Mouse (Mus musculus): ENCODE results near the gene Gm6899.

The Gm6899 gene

DNA sequence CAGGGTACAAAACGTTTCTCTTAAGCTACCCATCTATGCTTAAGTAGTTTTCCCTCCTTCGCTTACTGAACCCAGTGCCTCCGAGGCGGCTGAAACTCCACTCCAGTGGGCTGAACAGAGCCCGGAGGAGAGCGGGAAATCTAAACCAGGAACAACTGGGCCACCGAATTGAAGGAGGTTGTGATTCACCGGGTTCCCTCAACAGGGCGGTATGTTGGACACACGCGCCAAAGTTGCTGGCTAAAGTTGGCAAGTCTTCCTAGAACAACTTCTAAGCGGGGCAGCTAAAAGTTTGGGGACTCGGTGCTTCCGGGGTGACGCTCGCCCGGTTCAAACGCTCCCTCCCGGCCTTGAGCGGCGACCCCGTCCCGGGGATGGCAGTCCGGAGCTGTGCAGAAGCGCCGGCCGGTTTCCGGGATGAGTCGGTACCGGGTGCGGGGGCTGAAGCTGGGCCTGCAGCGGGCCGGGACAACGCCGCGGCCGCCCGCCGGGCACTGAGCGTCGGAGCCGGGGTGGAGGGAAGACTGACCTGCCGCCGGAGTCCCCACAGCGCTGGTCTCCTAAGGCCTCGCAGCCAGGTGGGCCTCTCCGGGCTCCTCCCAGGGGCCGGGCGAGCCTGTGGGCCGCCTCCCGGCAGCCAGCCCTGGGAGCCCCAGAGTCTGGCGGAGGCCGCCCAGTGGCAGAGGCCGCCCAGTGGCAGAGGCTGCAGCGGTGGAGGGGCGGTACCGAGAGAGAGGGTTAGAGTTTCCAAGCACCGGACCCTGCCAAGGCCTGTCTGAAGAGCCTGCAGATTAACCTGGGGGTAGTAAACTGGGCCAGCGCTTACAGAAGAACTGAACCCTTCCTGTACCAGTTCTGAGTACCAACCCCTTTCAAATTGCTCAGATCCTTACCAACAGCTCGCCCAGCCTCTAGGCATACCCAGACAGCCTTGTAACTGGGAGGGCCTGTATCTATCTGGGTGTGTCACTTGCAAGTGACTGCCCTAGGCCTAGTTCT lies at the start of gene Gm6899, which contains the start of gene Vrk2:
Gm6899 (plus strand) TSS at position 181 of the 999 bp plus-strand sequence.
Vrk2 (minus strand) TSS at position 939 of the 999 bp plus-strand sequence.
- peak; percentile 83 for DNase-seq (ENCODE audit: low spot score)

DNA sequence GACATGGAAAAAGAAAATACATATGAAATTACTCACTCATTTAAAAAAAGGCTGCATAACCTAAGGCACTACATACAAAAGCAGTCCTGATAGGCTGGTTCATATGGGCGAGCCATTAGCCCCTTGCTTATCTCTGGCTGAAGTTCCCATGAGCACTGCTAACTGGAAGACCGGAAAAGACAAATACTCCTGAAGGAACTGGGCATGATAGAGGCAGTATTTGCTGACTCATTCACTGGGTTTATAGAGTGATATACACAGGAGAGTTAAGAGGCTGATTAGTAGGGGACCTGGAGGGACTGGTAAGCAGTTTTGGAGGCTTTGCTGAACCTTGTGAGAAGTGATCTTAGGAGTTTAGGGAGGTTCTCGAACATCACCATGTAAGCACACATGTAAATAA lies 41.5 kb upstream of the Gm6899 start:
- no peak for DNase-seq (ENCODE audit: low spot score)

DNA sequence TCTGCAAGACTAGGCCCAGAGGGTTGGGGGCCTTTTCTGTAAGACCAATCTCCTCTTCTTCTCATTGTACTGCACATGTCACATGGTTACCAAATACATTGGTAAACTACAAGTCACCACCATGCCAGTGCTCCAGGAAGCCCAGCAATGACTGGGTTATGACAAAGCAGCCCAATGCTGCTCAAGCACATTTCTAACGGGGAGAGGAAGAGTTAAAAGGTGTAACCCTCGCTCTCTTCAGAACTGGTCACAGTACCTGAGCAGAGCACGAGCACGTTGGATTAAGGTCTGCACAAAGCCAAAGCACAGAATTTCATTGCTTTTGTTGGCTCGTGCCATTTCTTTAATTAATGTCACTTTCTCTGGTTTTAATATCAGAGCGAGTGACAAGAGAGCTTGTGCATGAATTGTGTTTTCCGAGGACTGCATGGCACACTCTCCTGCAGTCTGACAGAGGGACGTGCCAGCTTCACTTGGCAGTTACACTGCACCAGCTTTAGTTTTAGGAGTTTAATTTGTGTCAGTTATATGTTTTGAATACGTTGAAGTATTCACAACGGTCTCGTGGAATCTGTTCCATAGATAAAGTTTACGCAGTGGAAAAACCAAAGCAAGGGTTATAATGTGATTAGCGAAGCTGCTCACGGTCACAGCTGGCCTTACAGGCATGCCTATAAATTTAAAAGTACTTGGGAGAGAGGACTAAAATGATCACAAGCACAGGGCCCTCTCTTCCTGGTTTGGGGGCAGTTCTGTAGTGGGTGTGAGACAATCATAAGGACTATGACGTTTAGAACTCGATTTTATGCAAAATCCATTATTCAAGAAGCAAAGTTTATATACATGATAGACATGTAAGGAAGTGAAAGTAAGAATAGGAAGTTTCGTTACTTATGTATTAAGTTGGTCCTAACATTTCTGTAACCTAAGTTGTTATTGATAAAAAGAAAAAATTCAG lies 7.4 kb upstream of the Gm6899 start:
- no peak for DNase-seq (ENCODE audit: low spot score)

DNA sequence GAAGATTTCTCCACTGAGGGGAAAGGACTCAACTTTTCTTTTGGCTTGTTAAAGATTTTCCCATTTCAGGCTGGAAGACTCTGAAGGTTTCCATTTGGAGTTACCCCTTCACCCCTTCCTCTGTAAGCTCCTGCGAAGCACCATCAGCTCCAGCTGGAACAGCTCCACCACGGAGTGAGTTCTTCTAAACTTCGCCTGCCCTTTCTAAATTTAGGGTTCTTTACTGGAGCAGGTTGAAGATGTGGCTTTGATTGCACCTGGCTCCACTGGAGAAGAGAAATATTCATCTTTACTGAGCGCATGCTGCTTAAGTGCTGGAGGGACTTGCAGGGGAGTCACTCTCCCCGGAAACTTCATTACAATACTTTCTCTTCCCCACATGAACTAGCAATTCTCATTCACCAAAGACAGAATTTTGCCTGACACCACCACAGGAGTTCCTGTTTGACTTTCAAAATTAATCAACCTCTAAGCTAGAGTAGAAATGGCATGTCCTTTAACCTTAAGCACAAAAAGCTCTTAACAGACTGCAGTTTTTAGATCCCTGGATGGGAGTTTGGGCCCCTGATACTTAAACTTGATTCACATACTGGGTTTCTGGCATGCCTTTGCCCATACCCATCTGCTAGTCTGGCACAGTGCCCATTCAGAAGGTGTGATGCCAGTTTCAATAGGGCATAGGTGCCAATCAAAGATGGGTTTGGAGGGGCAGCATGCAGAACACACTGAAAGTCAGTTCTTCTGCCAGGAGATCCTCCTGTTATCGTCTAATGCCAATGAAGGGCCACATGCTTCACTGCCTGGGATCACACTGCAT lies 6.5 kb upstream of the Gm6899 start:
- no peak for DNase-seq (ENCODE audit: low spot score)

DNA sequence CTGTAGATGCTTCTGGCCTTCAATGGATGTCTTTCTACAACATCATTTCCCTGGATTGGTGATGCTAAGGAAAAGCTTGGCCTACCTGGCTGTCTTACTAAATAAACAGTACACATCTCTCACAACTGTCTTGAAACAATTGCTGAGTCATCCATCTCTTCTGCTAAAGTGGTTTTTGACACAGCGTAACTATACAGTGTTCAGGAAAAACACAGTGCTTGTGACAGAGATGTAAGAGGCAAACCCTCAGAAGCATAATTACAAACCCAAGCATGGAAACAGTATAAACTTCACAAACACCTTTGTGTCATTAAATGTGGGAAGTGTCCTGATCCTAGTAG lies 5.9 kb upstream of the Gm6899 start:
- DNase-seq (ENCODE audit: low spot score), result no peak

DNA sequence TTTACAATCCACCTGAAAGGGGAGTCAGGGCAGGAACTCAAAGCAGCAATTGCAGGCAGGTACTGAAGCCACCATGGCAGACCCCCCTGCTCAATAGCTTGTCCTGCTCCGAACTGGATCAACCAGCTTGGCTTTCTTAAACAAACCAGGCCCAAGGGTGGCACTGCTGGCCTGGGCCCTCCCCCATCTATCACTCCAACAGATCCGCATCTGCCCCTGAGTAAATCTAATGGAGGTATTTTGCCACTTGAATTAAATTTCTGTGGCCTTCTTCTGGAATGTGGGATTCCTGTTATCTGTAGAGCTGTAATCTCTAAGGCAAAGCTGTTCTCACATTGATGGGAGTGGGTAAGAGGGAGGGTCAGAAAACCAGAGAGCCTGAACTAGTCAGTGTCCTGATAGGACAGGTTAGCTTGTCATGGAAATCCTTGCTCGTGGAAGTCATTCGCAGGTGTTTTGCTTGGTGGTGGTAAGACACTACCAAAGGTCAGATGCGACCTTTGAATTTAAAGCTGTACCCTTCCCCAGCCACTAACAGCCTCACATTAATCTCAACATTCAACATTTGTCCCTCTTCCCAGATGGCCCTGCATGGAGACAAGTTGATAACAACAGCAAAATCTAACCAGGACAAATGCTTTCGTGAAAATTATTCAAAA lies 517 bp upstream of the Gm6899 start:
- no peak for DNase-seq (ENCODE audit: low spot score)

DNA sequence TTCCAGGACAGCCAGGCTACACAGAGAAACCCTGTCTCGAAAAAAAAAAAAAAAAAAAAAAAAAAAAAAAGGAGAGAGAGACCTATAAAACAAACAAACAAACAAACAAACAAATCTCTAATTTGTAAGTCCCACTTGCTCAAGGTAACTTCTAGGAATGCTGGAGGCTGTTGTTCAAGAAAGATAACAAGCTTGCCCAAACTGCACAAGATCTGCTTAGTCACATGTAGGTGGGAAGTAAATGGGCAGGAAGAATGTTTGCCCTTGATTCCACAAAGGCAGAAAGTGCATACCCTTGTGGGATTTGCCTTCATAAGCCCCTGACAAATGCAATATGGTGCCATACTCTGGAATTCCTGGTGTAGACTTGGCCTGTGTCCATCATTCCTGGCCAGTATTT lies 1.4 kb downstream of the Gm6899 start:
- DNase-seq (ENCODE audit: low spot score), result no peak

DNA sequence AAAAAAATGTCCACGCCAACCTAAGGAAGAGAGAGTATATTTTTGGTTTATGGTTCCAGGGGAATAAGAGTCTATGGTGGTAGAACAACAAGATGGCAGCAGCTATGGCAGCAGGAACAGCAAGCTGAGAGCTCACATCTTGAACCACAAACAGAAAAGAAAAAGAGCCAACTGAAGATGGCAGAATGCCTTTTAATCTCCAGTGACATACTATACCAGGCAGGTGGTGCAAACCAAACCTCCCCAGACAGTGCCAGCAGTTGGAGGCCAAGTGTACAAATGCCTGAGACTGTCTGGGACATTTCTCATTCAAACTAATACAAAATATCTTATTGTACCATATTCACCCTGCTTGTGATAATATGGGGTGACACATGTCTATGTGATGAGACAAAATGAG lies 3.1 kb downstream of the Gm6899 start:
- no peak for DNase-seq (ENCODE audit: low spot score)

DNA sequence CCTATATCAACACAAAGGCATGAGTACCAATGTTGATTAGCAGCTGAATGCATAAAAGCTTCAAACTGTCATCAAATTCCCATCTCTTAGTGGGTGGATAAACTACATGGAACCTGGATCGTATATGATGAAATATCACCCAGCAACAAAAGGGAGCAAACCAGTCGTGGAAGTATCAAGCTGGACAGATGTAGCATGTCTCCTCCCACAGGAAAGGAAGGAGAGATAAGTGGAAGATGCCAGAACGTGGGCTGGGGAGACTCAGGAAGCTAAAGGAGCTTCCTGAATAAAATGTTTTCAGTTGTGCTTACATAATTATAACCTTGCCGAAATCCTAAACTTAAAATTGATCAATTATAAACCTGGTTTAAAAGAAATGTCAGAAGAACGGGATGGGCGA lies 4.1 kb downstream of the Gm6899 start:
- no peak for DNase-seq (ENCODE audit: low spot score)

DNA sequence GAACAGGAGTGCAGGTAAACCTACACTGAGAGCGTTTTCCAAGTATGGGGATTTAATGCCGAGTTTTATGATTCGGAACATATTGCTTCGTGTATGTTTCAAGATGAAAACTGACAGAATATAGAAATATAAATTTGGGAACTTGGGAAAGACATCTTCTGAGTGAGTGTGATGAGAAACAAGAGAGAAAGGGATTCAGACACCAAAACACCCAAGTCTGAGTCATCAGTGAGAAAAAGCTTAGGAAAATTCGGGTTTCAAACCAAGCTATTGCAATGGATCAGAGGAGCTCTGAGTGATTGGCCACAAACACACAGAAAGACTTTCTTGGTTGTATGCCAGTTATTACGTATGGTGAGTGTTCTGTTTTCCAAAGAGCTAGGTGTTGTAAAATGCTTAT lies 4.7 kb downstream of the Gm6899 start:
- no peak for DNase-seq (ENCODE audit: low spot score)

DNA sequence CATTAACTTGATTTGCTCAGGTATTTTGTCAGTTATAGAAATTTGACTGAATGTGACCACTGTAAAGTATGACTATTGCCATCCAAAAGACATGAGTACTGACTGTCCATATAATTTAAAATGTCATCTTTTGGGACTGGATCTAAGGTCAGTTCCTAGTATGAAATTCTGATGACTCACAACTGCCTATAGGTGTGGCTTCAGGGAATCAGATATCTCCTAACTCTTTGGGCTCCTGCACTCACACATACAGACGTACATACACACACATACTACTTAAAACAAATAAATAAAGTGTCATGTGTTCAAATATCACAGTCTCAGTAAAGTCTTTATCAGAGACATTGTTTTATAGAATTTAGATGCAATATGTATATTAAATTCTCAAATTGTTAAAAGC lies 5.8 kb downstream of the Gm6899 start:
- DNase-seq (ENCODE audit: low spot score), result no peak

DNA sequence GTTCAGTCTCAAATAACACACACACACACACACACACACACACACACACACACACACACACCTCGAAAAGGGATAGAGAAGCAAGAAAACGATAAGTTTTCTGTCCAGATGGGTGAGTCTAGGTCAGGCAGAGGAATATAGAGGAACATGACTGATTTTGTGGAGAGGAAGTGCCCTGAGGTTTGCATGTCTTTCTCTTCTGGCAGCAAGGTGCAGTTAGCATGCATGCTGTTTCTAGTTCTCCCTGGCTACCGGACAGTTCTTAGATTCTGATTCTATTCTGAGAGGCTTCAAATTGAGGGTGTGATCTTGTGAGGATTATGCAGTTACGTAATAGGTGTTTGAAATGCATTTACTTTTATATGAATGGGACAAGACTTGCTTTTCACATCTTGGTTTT lies 7.7 kb downstream of the Gm6899 start:
- DNase-seq (ENCODE audit: low spot score), result no peak

DNA sequence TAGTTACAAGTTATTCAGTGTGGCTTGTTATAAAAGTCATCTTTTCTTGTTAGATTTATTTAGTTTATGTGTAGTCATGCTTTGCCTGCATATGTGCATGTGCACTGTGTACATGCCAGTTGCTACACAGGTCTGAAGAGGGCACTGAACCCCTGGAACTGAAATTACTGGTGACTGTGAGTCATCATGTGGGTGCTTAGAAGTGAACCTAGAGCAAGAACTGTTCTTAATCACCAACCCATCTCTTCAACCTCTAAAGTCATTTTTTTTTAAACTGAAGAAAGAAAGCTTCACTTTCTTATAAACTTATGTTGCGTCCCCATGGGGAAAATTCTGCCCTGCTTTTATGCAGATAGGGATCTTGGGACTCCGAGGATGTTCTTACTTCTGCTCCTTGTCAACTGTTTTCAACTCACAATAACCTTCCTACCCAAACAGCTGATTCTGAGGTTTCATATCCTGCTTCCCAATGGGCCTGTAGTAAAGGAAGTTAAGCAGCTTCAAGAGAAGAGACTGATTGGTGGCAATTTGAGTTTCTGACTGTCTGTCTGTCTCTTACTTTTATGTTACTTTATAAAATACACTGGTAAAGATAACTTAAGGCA lies 8.6 kb downstream of the Gm6899 start:
- no peak for DNase-seq (ENCODE audit: low spot score)

DNA sequence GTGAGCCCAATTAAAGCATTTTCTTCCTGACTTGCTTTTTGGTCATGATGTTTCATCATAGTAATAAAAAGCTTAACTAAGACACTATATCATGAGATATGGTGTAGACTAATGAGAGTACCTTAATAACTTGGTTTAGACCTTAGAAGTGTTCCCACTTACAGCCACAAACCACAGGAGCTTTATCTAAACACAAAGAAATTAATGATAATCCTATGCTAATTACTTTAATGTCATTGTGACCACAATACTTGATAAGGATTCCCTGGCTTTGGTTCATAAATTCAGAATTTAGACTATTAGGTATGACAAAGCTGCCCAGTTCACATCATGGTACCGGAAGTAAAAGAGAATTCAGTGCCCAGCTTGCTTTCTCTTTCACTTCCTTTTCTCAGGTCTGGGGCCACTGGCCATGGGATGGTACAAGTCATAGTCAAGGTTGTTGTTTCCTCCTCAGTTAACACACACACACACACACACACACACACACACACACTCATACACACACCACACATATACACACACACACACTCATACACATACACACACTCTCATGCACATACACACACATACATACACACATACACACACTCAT lies 11.1 kb downstream of the Gm6899 start:
- DNase-seq (ENCODE audit: low spot score), result no peak

DNA sequence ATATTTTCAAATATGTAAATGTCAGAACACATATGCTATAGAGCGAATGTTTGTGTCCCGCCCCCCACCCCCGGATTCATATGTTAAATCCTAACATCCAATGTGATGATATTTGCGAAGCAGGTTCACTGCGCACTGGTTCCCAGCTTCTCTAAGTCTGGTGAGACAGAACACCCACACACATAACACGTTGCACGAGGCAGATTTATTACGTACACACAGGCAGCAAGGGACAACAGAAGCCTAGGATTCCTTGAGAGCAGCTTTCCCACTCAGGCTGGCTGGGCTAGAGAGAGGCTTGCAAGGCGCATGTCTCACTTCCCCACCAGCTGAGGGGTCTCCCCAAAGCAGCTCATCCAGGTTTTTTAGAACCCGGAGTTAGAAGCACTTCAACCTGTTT lies 15.8 kb downstream of the Gm6899 start:
- DNase-seq (ENCODE audit: low spot score), result no peak

DNA sequence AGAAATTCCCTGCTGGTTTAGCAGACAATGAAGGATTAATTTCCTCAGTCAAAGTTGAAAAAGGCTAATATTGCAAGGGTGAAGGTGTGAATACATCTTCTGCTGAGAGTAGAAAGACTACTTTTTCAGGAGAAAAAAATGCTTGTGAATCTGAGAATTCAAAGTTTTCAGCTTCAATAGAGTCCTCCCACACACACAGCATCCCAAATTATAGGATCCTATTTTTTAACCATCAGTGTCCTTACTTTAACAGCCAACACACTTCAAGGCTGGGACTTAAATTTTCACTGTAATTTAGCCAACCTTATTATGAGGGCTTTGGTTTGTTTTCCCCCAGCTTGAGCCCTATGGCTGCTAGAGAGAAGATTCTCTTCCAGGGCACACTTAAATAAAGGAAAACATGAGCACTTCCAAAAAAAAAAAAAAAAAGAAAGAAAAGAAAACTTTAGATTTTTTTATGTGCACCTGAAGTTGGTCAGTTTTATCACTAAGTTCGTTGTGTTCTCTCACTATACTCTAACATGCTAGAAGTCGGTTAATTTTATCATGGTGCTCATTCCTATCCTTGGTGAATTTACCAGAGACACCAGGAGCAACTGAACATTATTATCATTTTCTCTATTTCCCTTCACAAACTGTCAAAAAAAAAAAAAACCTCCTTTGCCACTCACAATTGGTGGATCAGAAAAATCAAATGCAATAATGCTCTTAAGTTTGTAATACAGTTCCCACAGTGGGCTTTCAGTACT lies 25.6 kb downstream of the Gm6899 start:
- DNase-seq (ENCODE audit: low spot score), result no peak

DNA sequence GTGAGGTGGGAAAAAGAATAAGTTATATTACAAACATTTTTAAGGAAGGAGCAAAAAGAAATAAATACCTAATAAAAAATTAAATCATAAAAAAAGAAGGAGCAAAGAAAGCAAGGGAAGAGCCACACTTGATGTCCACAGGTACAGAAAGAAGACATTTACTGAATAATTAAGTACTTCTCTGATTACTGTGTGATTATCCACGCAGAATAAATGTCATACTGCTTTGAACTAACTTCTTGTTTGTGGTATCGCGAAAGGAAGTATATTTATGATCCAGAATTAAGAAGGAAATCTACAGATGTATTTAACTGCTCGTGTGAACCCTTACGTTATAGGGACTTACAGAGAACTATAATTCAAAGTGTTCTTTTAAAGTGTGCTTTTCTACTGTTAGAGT lies 29.7 kb downstream of the Gm6899 start:
- no peak for DNase-seq (ENCODE audit: low spot score)

DNA sequence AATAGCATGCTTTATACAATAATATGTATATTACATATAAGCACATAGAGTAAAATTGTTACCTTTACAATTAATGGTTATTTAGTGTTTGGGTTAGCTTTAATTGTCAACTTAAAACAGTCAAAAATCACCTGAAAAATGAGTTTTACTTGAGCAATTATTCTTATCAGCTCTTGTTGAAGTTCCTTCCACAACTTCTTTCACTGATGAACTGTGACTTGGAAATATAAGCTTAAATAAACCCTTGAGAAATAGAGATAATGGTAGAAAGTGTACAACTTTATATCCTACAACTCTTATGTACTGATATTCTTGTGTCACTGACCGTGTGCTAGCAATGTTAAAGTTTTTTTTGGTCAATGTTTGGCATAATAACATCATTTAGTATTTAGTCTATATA lies 43.2 kb downstream of the Gm6899 start:
- no peak for DNase-seq (ENCODE audit: low spot score)

DNA sequence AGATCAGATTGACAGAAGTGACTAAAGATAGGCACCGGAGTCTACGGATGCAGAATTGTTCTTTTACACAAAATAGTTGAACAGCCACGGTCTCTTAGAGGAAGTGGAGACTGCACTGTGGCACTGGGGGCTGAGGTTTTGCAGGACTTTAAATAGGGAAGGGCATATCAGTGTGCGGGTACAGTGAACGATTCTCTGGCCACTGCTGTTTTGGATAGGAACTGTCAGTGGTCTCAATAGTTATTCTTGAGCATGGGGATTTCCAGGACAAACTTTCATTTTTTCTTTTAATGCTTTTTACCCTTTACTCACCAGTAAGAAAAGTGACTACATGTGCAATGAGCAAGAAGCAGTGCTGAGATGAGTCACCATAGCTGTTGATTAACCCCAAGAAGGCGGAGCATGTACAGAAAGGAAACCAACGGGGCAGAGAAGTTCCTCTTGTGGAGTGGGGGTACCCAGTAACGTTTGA lies 47.3 kb downstream of the Gm6899 start:
- DNase-seq (ENCODE audit: low spot score), result peak; percentile 54

DNA sequence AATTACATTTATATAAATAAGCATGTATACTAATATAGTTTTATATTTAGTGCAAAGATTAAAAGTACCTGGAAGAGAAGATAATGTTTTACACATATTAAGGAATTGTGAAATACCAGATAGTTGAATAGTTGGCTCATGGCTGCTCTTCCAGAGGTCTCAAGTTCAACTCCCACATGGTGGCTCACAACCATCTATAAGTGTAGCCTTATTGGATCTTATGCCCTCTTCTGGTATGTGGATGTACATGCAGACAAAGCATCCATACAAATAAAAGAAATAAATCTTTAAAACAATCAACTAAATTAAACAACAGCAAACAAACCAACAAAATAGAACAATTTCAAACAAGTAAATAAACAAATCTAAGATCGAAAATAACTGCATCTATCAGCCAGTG lies 49.1 kb downstream of the Gm6899 start:
- no peak for DNase-seq (ENCODE audit: low spot score)
